Mouse (Mus musculus): ENCODE data around the gene Ghr.

Ghr gene

DNA sequence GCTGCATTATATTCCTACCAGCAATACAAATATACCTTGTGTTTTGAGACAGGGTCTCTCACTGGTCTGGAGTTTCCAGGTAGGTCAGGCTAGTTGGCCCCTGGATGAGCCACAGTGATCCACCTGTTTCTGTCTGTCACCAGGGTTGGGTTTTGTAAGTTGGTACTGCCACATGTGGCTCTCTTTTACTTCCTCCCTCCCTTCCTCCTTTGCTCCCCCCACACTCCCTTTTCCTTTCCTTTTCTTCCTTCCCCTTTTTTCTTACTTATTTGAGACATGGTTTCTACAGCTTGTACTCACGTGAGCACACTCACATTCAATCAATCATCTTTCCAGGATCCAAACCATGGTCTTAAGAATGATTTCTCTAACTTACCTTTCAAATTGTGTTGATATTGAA lies 289.8 kb downstream of the Ghr start:
- no peak for DNase-seq (ENCODE audit: low spot score in 2 of 2)

- DNase-seq (ENCODE audit: low spot score in 2 of 2), result no peak
These were observed 292.9 kb downstream of the Ghr start for GRCm38 (mm10) chr15:3290435-3290834.

DNA sequence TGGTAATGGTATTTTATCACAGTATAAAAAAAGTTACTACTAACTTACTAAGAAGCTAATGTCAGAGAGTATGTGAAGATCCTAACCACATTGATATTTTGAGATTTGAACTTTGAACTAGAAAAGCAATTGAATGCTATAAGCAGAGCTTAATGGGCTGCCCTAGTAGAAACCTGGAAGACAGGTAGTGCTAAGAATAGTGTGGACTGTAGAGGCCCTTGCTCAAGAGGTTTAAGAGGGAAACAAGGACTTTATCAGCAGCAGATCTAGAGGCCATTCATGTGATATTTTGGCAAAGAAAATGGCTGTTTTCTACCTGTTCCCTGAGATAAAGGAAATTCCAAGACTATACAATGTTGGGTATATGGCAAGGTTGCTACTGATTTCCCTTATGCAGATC lies 297.3 kb downstream of the Ghr start:
- DNase-seq (ENCODE audit: low spot score in 2 of 2), result no peak

- DNase-seq (ENCODE audit: low spot score in 2 of 2), result no peak
These were observed 301.6 kb downstream of the Ghr start for GRCm38 (mm10) chr15:3281737-3282136.

DNA sequence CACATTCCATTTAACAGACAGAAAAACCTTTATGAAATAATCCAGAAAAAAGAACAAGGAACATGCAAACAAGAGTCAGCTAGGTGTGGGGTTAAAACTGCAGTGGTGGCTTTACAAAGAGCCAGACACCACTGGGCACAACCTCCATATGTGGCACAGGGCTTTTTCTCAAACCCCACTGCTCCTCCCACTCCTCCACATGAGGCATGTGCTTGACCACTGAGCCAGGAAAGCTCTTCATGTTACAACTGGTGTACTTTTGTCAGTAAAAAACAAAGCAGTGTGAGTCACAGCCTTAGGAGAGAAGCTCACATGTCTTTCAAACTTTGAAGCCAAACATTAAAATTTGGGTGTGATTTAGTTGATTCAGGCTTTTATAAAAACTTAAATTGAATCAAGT lies 302.1 kb downstream of the Ghr start:
- no peak for DNase-seq (ENCODE audit: low spot score in 2 of 2)

DNA sequence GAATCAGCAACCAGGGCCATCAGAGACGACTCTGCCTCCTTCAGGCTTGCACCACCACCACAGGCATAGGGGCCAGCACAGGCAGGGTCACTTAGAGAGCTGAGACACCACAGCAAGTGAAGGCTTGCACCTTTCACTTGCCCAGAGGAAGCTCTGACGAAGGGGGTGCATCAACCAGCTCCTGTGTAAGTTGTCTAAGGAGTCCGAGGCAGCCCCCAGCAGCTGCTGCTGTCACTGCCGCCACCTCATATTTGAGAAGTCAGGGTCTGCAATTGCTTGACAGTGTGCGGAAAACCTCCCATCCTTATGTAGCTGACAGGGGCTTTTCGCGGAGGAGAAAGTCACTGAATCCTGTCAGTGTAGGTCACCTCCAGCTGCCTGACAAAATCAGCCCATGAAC lies 304.1 kb downstream of the Ghr start:
- no peak for DNase-seq (ENCODE audit: low spot score in 2 of 2)

GRCm38 (mm10) chr15:3277391-3277790 lies 305.9 kb downstream of the Ghr start:
- DNase-seq (ENCODE audit: low spot score in 2 of 2), result no peak

- no peak for DNase-seq (ENCODE audit: low spot score in 2 of 2)
These were observed 310.1 kb downstream of the Ghr start for GRCm38 (mm10) chr15:3273191-3273590.

- no peak for DNase-seq (ENCODE audit: low spot score in 2 of 2)
These were observed 312.1 kb downstream of the Ghr start for GRCm38 (mm10) chr15:3271216-3271615.

- DNase-seq (ENCODE audit: low spot score in 2 of 2), result peak; percentile 12 to 41
These were observed 312.6 kb downstream of the Ghr start for GRCm38 (mm10) chr15:3270646-3271077.

DNA sequence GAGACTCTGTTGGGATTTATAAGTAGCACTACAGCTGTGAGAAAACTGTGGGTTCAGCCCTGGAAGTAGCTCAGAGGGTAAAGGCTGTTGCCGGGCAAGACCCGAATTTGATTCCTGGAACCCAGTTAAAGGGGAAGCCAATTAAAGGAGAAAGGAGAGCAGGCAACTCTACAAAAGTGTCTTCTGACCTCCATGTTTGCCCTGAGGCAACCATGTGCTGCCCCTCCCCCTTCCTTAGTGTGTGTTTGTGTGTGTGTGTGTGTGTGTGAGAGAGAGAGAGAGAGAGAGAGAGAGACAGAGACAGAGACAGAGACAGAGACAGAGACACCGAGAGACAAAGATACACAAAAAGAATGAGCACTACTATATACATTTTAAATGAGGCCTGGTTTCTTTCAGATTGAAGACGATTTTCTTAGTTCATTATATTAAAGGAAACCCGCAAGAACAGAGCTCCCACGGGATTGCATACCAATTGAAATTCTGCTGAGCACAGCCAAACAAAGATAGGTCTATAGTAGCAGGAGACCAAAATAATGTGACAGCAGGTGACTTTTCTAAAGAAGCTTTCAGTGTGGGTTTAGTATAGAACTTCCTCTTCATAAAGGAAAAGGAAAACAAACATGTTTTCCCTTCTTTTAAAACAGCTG lies 313.2 kb downstream of the Ghr start:
- DNase-seq (ENCODE audit: low spot score in 2 of 2), result no peak

DNA sequence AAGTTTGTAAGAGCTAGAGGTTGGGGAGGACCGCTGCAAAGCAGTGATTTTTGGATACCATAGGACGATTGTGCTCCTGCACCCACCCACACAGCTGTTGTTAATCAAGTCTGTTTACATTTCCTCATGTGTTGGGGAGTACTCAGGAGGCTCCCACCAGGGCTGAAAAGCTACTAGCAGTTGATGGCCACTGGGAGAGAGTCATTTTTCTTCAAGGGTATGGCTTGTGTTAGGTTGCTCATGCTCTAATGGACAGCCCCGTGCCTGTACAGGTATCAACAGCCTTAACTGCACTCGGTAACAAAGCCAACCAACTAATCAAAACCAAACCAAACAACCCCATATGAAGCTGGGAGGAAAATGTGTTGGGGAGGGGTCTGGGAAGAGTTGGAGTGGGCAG lies 313.8 kb downstream of the Ghr start:
- DNase-seq (ENCODE audit: low spot score in 2 of 2), result no peak

GRCm38 (mm10) chr15:3268247-3268646 lies 315.0 kb downstream of the Ghr start, which contains the start of gene Selenop:
Selenop (plus strand) TSS chr15:3268547.
- DNase-seq (ENCODE audit: low spot score in 2 of 2), result no peak

Data from frontal cortex, postnatal 25 days (tissue).